Mouse (Mus musculus) kidney, adult 18-20 months (tissue): ENCODE measurements at regions not wholly inside any gene's neighbourhood (a gene's known extent, or its start where the extent isn't known, plus 50 kb on each side); places are given as distances from the start of the nearest gene placed in this dataset.

Experiments
- DNase-seq: peaks from one replicate; pipeline ENCODE4 v3.0.0; 2021

GRCm38 (mm10) chr10:17102065-17102464 lies 621.0 kb upstream of the Cited2 start:
- no peak for DNase-seq

- no peak for DNase-seq
Observed at GRCm38 (mm10) chr10:17103416-17103815, 619.6 kb upstream of the Cited2 start.

- no peak for DNase-seq
Observed at GRCm38 (mm10) chr10:17106831-17107230, 616.2 kb upstream of the Cited2 start.

- DNase-seq = no peak
Observed at GRCm38 (mm10) chr10:17111071-17111470, 611.9 kb upstream of the Cited2 start.

GRCm38 (mm10) chr10:17114805-17115204 lies 608.2 kb upstream of the Cited2 start:
- no peak for DNase-seq

- DNase-seq = no peak
Observed at GRCm38 (mm10) chr10:17129391-17130163, 593.4 kb upstream of the Cited2 start.

GRCm38 (mm10) chr10:17130661-17131060 lies 592.4 kb upstream of the Cited2 start:
- DNase-seq = no peak

- no peak for DNase-seq
Observed at GRCm38 (mm10) chr10:17131763-17132162, 591.3 kb upstream of the Cited2 start.

- no peak for DNase-seq
Observed at GRCm38 (mm10) chr10:17175385-17175784, 547.6 kb upstream of the Cited2 start.

GRCm38 (mm10) chr10:17177054-17177453 lies 546.0 kb upstream of the Cited2 start:
- DNase-seq = no peak

GRCm38 (mm10) chr10:17177503-17178278 lies 545.3 kb upstream of the Cited2 start:
- DNase-seq = no peak

GRCm38 (mm10) chr10:17178627-17179026 lies 544.4 kb upstream of the Cited2 start:
- no peak for DNase-seq

- no peak for DNase-seq
Observed at GRCm38 (mm10) chr10:17184418-17184817, 538.6 kb upstream of the Cited2 start.

- DNase-seq = no peak
Observed at GRCm38 (mm10) chr10:17196205-17196604, 526.8 kb upstream of the Cited2 start.

GRCm38 (mm10) chr10:17196636-17197035 lies 526.4 kb upstream of the Cited2 start:
- DNase-seq = no peak

GRCm38 (mm10) chr10:17200524-17201426 lies 522.2 kb upstream of the Cited2 start:
- DNase-seq = no peak

- no peak for DNase-seq
Observed at GRCm38 (mm10) chr10:17201427-17201745, 521.6 kb upstream of the Cited2 start.

GRCm38 (mm10) chr10:17202556-17203415 lies 520.2 kb upstream of the Cited2 start:
- no peak for DNase-seq

- no peak for DNase-seq
Observed at GRCm38 (mm10) chr10:17203416-17204110, 519.5 kb upstream of the Cited2 start.

GRCm38 (mm10) chr10:17204153-17204552 lies 518.9 kb upstream of the Cited2 start:
- no peak for DNase-seq

- DNase-seq = no peak
Observed at GRCm38 (mm10) chr10:17212551-17213309, 510.3 kb upstream of the Cited2 start.
